Mouse (Mus musculus): ENCODE measurements around the gene Pilrb1.
"Not testable (repeated sequence)": the region's sequence is repeated elsewhere in the genome, so short reads cannot be mapped to it uniquely, and the experiment has no call there.

Pilrb1 gene

DNA sequence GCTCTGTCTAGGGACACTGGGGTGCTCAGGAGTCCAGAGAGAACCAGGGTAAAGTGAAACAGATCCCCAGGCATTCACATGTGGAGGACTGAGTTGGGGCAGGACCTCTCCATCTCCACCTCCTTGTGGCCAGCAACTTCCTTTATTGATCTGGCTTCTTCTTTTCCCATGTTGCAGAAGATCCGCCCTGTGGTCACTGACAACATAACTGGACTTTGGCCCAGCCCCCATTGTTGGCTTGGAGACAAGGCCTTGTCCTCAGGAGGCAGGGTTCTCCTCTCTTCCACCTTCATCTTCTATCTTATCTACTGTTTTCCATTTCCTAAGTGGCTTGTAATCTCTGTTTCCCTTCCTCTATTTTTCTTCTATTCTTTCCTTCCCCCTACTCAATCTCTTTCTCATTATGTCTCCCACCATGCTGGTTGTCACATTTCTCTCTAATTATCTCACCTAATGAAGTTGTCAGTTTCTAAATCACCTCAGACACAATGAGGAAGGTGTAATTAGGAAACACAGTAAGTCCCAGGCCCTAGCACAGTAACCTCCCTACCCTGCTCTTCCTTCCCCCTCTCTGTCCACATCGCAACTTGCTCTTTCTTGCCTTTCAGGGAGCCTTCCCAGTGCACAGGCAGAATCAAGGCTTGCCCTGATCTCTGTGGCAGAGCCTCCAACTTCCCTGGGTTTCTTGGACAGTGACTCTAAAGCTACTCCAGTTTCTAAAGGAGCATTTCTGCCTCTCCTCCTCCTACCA, at the start of gene Pilrb1:
TSS of gene Pilrb1 (minus strand) at position 147 of the 751 bp plus-strand sequence.
- not testable (repeated sequence) for DNase-seq (ENCODE audit: low spot score in 2 of 2)

DNA sequence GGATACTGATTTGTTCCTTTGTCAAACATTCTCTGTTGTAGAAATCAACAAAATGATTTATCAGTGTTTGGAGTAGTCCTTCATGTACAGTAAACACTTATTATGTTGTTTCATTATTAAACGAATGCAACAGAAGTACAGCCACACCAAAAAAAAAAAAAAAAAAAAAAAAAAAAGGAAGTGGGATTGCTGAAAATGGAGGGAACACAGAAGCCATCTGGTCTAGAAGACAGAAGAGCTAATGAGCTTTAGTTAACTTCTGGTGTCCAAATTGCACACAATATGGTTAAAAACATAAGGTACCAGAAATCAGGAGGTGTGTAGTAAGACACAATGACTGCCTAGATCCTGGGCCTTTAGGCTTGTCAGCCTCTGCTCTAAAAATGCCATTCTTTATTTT, 39.9 kb upstream of the Pilrb1 start:
- no peak for DNase-seq (ENCODE audit: low spot score in 2 of 2)

DNA sequence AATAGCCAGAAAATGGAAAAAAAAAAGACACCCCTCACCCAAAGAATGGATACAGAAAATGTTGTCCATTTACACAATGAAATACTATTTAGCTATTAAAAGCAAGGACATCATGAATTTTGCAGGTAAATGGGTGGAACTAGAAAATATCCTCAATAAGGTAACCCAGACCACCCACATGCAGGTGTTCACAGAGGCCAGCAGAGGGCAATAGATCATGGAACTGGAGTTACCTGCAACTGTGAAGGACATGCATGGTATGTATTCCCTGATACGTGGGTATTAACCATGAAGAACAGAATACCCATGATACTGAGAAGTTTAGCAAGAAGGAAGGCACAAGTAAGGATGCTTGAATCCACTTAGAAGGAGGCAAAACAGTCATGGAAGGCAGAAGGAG, 35.0 kb upstream of the Pilrb1 start:
- no peak for DNase-seq (ENCODE audit: low spot score in 2 of 2)

DNA sequence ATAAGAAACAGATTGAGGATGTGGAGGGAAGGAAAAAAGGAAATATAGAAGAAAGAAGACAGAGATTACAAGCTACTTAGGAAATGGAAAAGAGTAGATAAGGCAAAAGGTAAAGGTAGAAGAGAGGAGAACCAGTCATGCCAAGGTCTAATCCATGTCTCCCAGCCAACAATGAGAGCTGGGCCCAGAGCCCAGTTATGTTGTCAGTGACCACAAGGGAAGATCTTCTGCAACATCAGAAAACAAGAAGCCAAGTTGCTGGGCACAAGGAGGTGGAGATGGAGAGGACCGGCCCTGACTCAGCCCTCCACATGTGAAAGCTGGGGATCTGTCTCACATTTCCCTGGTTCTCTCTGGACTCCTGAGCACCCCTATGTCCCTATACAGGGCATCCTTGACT, 29.8 kb upstream of the Pilrb1 start:
- DNase-seq (ENCODE audit: low spot score in 2 of 2), result no peak

DNA sequence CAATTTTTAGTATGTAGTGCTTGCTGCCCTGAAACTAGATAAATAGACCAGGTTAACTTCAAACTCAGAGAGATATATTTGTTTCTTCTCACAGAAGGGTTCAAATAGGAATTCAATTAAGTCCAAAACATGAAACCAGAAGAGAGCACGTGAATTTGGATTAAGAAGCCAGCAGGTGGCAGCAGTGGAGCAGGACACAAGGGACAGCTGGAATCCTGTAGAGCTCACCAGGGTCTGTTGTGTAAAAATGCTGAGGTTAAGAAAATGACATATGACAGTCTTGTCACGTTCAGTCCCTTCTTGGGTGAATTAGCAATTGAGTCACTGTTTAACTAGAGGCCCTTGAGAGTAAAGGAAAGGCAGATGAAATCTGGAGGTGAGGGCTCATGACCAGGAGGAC, 28.0 kb upstream of the Pilrb1 start:
- peak in 1 of 2 experiments; percentile 27 for DNase-seq (ENCODE audit: low spot score in 2 of 2)

DNA sequence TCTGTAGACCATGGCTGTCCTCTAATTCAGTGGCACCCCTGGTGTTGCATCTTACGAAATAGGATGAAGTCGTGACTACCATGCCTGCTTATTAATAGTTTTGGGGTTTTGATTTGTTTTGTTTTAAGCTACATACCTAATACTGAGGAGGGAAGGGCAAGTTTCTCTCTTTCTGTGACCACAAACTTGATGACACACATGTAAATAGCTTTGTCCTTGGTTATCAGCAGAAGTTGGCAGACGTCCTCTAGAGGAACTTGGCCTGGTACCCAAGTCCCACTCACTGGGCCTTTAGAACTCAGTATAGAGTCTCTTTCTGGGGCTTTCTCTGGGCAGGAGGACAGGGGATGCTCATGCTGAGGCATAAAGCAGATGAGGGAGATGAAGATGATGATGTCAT, 25.4 kb upstream of the Pilrb1 start:
- DNase-seq (ENCODE audit: low spot score in 2 of 2), result no peak

DNA sequence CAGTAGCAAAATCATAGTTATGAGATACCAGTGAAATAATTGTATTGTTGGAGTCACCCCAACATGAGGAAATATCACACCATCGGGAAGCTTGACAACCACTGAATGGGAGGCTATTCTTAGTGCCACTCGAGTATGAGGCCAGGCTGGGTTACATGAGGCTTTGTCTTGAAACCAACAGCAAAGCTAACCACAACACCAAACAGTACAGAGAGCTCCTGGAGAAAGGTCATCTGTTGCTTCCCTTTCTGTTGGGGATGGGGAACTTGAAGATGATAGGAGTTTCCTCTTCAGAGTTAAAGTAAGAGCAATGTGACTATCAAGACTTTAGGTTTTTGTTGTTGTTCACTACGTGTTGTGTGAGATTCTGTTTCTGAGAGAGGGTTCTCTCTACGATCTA, 25.0 kb upstream of the Pilrb1 start:
- no peak for DNase-seq (ENCODE audit: low spot score in 2 of 2)

DNA sequence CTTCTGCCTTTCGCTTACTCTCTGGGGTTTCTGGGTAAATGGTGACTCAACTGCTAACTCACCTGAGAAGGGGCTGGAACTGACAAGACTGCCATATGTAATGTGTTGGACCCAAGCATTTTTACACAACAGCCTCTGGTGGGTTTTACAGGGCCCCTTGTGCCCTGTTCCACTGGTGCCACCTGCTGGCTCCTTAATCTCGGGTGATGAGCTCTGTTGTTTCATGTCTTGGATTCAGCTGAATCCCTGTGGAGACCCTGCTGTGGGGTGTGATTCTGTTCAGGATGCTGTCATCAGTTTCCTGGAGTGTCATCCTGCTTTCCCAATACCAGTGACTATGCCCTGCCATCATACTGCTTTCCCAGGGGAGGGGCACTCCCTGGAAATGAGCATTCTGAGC, 20.0 kb upstream of the Pilrb1 start:
- DNase-seq (ENCODE audit: low spot score in 2 of 2), result no peak

DNA sequence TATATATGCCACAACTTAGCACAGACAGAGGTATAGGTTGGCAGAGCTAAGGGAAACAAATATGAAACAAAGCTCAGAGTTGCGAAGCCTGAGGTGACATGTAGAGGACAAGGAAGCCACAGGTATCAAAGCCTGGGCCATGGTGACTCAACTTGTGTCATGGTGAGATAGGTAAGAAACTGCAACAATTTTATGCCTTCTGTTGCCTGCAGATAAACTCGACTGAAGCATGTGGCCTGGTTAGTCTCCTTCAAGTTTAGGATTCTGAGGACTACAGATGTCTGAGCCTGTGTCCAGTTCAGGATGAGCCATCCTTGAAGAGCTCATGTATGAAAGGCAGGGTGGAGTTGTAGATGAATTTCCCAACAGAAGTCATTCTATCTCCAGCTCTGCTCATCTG, 17.1 kb upstream of the Pilrb1 start:
- no peak for DNase-seq (ENCODE audit: low spot score in 2 of 2)

DNA sequence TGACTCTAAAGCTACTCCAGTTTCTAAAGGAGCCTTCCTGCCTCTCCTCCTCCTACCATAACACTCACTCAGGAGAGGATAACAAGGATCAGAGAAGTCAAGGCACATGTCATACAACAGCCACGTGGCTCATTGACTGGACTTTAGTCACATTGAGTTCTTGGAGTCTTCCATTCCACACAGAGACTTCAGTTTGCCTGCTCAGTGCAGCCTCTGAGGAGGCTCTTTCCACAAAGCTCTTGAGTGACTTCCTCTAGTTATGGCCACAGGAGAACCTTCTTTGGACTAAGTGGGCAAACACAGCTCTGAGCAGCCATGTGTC, 14.4 kb upstream of the Pilrb1 start:
- not testable (repeated sequence) for DNase-seq (ENCODE audit: low spot score in 2 of 2)

DNA sequence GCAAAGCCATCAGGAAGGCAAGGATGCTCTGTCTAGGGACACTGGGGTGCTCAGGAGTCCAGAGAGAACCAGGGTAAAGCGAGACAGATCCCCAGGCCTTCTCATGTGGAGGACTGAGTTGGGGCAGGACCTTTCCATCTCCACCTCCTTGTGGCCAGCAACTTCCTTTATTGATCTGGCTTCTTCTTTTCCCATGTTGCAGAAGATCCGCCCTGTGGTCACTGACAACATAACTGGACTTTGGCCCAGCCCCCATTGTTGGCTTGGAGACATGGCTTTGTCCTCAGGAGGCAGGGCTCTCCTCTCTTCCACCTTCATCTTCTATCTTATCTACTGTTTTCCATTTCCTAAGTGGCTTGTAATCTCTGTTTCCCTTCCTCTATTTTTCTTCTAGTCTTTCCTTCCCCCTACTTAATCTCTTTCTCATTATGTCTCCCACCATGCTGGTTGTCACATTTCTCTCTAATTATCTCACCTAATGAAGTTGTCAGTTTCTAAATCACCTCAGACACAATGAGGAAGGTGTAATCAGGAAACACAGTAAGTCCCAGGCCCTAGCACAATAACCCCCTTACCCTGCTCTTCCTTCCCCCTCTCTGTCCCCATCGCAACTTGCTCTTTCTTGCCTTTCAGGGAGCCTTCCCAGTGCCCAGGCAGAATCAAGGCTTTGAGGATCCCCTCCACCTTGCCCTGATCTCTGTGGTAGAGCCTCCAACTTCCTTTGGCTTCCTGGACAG, 13.9 kb upstream of the Pilrb1 start, which contains the start of gene Pilrb2:
TSS of gene Pilrb2 (minus strand) at position 172 of the 737 bp plus-strand sequence.
- DNase-seq (ENCODE audit: low spot score in 2 of 2), result not testable (repeated sequence)

DNA sequence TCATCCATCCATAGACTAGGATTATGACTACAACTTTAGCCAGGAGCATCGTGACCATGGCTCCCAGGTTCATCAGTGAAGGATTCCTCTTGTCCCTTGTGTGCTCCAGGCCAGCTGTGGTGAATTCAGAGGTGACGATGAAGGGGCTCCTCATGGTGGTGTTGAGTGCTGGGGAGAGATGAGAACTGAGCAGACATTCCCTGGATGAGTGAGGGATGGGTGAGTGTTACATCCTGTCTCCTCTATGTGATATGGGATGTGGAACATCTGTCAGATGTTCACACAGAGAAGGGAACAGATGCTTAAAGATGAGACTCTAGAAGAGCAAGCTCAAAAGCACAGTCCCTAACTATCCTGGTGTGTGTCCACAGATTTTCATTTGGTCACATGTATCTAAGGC, 10.7 kb upstream of the Pilrb1 start:
- DNase-seq (ENCODE audit: low spot score in 2 of 2), result not testable (repeated sequence)

DNA sequence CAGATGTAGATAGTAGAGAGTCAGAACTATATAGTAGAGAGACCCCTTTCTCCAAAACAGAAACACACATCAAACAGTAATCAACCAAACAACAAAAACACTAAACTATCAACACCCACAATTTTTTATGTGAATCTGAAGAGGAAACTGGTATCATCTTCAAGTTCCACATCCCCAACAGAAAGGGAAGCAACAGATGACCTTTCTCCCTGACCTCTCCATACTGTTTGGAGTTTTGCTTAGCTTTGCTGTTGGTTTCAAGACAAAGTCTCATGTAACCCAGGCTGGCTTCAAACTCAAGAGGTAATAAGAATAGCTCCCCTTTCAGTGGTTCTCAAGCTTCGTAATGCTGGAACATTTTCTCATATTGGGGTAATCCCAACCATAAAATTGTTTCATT, 6.1 kb upstream of the Pilrb1 start:
- not testable (repeated sequence) for DNase-seq (ENCODE audit: low spot score in 2 of 2)

DNA sequence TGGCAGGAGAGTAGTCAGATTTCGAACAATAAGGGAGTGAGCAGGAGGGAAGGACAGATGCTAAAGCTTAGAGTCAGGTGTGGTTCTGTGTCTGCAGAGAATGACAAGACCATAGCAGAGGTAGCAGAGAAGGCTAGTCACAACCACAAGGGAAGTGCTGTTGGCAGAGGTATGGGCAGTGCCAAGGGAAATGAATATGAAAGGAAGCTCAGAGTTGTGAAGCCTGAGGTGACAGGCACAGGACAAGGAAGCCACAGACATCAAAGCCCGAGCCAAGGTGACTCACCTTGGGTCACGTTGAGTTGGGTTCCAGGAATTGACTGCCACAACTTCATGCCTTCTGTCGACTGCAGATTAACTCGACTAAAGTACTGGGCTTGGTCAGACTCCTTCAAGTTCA, 1.0 kb downstream of the Pilrb1 start:
- not testable (repeated sequence) for DNase-seq (ENCODE audit: low spot score in 2 of 2)

DNA sequence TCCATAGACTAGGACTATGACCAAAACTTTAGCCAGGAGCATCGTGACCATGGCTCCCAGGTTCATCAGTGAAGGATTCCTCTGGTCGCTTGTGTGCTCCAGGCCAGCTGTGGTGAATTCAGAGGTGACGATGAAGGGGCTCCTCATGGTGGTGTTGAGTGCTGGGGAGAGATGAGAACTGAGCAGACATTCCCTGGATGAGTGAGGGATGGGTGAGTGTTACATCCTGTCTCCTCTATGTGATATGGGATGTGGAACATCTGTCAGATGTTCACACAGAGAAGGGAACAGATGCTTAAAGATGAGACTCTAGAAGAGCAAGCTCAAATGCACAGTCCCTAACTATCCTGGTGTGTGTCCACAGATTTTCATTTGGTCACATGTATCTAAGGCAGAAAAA, 3.0 kb downstream of the Pilrb1 start:
- not testable (repeated sequence) for DNase-seq (ENCODE audit: low spot score in 2 of 2)

DNA sequence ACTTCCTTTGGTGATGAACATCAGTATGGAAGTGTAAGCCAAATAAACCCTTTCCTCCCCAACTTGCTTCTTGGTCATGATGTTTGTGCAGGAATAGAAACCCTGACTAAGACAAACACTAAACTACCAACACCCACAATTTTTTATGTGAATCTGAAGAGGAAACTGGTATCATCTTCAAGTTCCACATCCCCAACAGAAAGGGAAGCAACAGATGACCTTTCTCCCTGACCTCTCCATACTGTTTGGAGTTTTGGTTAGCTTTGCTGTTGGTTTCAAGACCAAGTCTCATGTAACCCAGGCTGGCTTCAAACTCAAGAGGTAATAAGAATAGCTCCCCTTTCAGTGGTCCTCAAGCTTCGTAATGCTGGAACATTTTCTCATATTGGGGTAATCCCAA, 7.6 kb downstream of the Pilrb1 start:
- DNase-seq (ENCODE audit: low spot score in 2 of 2), result not testable (repeated sequence)

DNA sequence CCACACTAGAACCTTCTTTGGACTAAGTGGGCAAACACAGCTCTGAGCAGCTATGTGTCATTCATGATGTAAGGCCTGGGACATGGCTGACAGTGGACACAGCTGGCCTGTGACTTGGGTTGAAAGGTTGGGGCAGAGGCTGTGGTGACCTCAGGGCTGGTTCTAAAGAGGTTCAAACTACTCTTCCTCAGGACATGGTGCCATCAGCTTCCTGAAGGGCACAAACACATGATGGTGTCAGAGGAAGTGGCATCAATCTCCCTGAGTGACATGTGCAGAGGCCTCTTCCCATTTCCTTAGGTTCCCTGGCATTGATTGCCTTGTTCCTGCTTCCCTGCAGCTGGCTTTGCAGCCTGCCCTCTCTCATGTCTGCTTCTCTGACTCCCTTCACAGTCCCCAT, 20.8 kb downstream of the Pilrb1 start:
- not testable (repeated sequence) for DNase-seq (ENCODE audit: low spot score in 2 of 2)

DNA sequence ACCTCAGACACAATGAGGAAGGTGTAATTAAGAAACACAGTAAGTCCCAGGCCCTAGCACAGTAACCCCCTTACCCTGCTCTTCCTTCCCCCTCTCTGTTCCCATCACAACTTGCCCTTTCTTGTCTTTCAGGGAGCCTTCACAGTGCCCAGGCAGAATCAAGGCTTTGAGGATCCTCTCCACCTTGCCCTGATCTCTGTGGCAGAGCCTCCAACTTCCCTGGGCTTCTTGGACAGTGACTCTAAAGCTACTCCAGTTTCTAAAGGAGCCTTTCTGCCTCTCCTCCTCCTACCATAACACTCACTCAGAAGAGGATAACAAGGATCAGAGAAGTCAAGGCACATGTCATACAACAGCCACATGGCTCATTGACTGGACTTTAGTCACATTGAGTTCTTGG, 21.3 kb downstream of the Pilrb1 start:
- no peak for DNase-seq (ENCODE audit: low spot score in 2 of 2)

DNA sequence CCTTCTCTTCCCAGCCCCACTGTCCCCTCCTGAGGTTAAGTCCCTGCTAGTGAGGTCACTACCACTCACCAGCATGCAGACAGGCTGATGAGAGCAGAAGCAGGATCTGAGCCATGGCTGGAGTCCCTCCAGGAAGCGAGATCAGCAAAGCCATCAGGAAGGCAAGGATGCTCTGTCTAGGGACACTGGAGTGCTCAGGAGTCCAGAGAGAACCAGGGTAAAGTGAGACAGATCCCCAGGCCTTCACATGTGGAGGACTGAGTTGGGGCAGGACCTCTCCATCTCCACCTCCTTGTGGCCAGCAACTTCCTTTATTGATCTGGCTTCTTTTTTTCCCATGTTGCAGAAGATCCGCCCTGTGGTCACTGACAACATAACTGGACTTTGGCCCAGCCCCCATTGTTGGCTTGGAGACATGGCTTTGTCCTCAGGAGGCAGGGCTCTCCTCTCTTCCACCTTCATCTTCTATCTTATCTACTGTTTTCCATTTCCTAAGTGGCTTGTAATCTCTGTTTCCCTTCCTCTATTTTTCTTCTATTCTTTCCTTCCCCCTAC, 21.9 kb downstream of the Pilrb1 start, which contains the start of gene Pilra:
TSS of gene Pilra (minus strand) at position 316 of the 555 bp plus-strand sequence.
- not testable (repeated sequence) for DNase-seq (ENCODE audit: low spot score in 2 of 2)

DNA sequence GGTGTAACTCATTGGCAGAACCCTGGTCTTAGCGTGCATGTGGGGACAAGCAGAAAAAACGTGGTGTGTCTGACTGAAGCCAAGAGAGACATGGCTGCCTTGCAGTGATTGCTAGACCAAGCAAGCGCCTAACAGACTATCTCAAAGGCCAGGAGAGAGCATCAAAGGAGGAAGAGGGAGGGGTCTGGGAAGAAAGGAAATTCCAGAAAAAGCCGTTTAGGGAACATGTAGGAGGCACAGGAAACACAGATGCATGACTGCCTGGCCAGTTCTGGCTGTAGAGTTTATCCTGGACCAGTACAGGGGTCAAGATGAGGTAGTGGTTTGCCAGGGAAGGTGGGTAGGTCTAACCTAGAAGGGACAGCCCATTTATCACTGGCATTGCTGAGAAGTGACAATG, 24.4 kb downstream of the Pilrb1 start:
- no peak for DNase-seq (ENCODE audit: low spot score in 2 of 2)

DNA sequence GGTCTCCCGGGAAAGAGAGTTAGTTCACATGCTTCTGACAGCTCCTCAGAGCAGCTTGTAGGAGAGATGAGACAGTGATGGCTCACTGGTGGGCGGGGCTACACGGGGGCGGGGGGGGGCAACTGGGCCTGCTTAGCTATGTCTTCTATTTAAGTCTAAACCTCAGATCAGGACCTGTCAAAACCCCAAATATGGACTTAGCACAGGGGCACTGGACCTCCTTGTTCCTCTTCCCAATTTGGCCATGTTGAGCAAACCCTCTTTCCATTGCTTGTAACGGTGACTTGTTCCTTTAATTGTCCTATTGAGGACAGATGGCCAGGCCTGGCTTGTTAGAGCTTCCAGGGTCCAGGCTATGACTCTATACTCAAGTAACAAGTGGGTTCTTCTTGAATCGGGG, 26.4 kb downstream of the Pilrb1 start:
- DNase-seq (ENCODE audit: low spot score in 2 of 2), result no peak

DNA sequence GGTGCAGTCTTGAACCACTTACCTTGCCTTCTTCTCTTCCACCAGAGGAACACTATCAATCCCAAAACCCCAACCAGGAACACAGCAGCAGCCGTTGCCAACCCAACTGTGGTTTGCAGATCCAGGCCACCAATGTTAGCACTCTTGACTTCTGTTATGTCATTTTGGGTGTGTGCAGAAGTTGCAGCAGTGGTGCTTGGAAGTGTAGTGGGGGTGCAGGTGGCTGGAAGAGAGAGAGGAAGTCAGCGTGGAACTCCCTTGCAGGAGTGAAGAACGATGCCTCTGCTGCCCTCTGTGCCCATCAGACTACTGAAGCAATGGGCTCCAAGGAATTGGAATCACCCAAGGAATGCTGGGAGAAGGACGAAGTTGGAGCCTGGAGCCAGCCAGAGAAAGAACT, 26.8 kb downstream of the Pilrb1 start:
- no peak for DNase-seq (ENCODE audit: low spot score in 2 of 2)

DNA sequence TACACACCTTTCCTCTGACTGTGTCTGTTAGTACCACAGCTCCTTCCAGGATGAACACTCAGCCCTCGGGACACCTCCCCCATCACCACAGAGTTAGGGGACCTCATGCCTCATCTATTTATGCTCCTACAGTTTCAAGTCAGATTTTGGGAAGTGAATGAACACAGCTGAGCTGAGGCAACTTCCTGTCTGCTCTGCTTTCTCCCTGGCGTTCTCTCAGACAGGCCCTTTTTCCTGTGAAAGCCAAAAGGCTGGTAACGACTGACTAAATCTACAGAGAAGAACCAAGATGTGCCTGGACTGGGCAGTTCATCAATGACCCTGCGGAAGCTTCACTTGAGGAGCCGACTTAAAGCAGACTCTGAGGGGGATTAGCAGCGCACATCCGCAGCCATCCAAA, 27.7 kb downstream of the Pilrb1 start:
- DNase-seq (ENCODE audit: low spot score in 2 of 2), result no peak
